Mouse (Mus musculus): ENCODE results near the gene Nck2. TPM values are rescaled to one million over a fixed set of nuclear protein-coding genes. Genes with fewer than 3 reads are reported as not detected.

The Nck2 gene
- polyA plus RNA-seq, 1 experiment from 2014 or later: 21.5 TPM

GRCm38 (mm10) chr1:43491506-43492269, 47.3 kb downstream of the Nck2 start:
- no peaks in the 10 kb centered on the region for H3K27me3 ChIP-seq (replicated peaks; ENCODE audit: control insufficient read depth, insufficient read depth, low read length)
- no peak overlapping the region for H3K9ac ChIP-seq (ENCODE audit: low read depth, low read length)
- no peak overlapping the region for H3K4me2 ChIP-seq (ENCODE audit: low read depth, low read length)
- ATAC-seq: no peak
- 95% methylated on average over 8 of the region's 8 CpGs for WGBS
- no peak overlapping the region for H3K27ac ChIP-seq (ENCODE audit: low read length)
- H3K4me3 ChIP-seq (ENCODE audit: low read length): no peak overlapping the region
- no peaks in the 10 kb centered on the region for H3K9me3 ChIP-seq (ENCODE audit: control insufficient read depth, low read length)
- H3K36me3 ChIP-seq (ENCODE audit: control insufficient read depth, insufficient read depth, low read length): no peaks in the 10 kb centered on the region
- peaks cover 10% of the 10 kb centered on the region for H3K4me1 ChIP-seq (ENCODE audit: control insufficient read depth, insufficient read depth, low read length)

- no peak overlapping the region for H3K9ac ChIP-seq (ENCODE audit: low read depth, low read length)
- no peak overlapping the region for H3K4me2 ChIP-seq (ENCODE audit: low read depth, low read length)
- 75% methylated on average over 3 of the region's 3 CpGs for WGBS
- no peaks in the 10 kb centered on the region for H3K27me3 ChIP-seq (replicated peaks; ENCODE audit: control insufficient read depth, insufficient read depth, low read length)
- ATAC-seq: peak; percentile 78
- no peaks in the 10 kb centered on the region for H3K9me3 ChIP-seq (ENCODE audit: control insufficient read depth, low read length)
- no peaks in the 10 kb centered on the region for H3K36me3 ChIP-seq (ENCODE audit: control insufficient read depth, insufficient read depth, low read length)
- H3K27ac ChIP-seq (ENCODE audit: low read length): peak overlapping the region; percentile 11; the same call in 1 of the 2 replicates
- no peak overlapping the region for H3K4me3 ChIP-seq (ENCODE audit: low read length)
- peaks cover 6% of the 10 kb centered on the region for H3K4me1 ChIP-seq (ENCODE audit: control insufficient read depth, insufficient read depth, low read length)
Observed at GRCm38 (mm10) chr1:43492803-43493437, 48.5 kb downstream of the Nck2 start.

- Histone ChIP-seq H3K27ac (ENCODE audit: low read length) (no peak overlapping the region), H3K36me3 (ENCODE audit: control insufficient read depth, insufficient read depth, low read length) (no peaks in the 10 kb centered on the region), H3K4me3 (ENCODE audit: low read length) (no peak overlapping the region), H3K4me2 (ENCODE audit: low read depth, low read length) (no peak overlapping the region), H3K27me3 (replicated peaks; ENCODE audit: control insufficient read depth, insufficient read depth, low read length) (no peaks in the 10 kb centered on the region), H3K9ac (ENCODE audit: low read depth, low read length) (no peak overlapping the region), H3K4me1 (ENCODE audit: control insufficient read depth, insufficient read depth, low read length) (peaks cover 4% of the 10 kb centered on the region), H3K9me3 (ENCODE audit: control insufficient read depth, low read length) (no peaks in the 10 kb centered on the region)
- 66% methylated on average over 4 of the region's 4 CpGs for WGBS
- no peak for ATAC-seq
Observed at GRCm38 (mm10) chr1:43496051-43496450, 51.7 kb downstream of the Nck2 start.

GRCm38 (mm10) chr1:43496993-43497392, 52.6 kb downstream of the Nck2 start:
- no peak overlapping the region for H3K9ac ChIP-seq (ENCODE audit: low read depth, low read length)
- no peaks in the 10 kb centered on the region for H3K36me3 ChIP-seq (ENCODE audit: control insufficient read depth, insufficient read depth, low read length)
- H3K27me3 ChIP-seq (replicated peaks; ENCODE audit: control insufficient read depth, insufficient read depth, low read length): no peaks in the 10 kb centered on the region
- H3K4me2 ChIP-seq (ENCODE audit: low read depth, low read length): no peak overlapping the region
- H3K27ac ChIP-seq (ENCODE audit: low read length): no peak overlapping the region
- no peak for ATAC-seq
- no peaks in the 10 kb centered on the region for H3K9me3 ChIP-seq (ENCODE audit: control insufficient read depth, low read length)
- 78% methylated on average over 3 of the region's 3 CpGs for WGBS
- H3K4me1 ChIP-seq (ENCODE audit: control insufficient read depth, insufficient read depth, low read length): peaks cover 10% of the 10 kb centered on the region
- no peak overlapping the region for H3K4me3 ChIP-seq (ENCODE audit: low read length)

GRCm38 (mm10) chr1:43497951-43498350, 53.6 kb downstream of the Nck2 start:
- peaks cover 11% of the 10 kb centered on the region for H3K4me1 ChIP-seq (ENCODE audit: control insufficient read depth, insufficient read depth, low read length)
- no peak overlapping the region for H3K4me2 ChIP-seq (ENCODE audit: low read depth, low read length)
- H3K36me3 ChIP-seq (ENCODE audit: control insufficient read depth, insufficient read depth, low read length): no peaks in the 10 kb centered on the region
- 72% methylated on average over 6 of the region's 6 CpGs for WGBS
- H3K9ac ChIP-seq (ENCODE audit: low read depth, low read length): no peak overlapping the region
- H3K4me3 ChIP-seq (ENCODE audit: low read length): no peak overlapping the region
- no peak overlapping the region for H3K27ac ChIP-seq (ENCODE audit: low read length)
- H3K27me3 ChIP-seq (replicated peaks; ENCODE audit: control insufficient read depth, insufficient read depth, low read length): no peaks in the 10 kb centered on the region
- ATAC-seq: no peak
- no peaks in the 10 kb centered on the region for H3K9me3 ChIP-seq (ENCODE audit: control insufficient read depth, low read length)

- Histone ChIP-seq H3K4me2 (ENCODE audit: low read depth, low read length) (no peak overlapping the region), H3K4me1 (ENCODE audit: control insufficient read depth, insufficient read depth, low read length) (peaks cover 19% of the 10 kb centered on the region), H3K9me3 (ENCODE audit: control insufficient read depth, low read length) (no peaks in the 10 kb centered on the region), H3K36me3 (ENCODE audit: control insufficient read depth, insufficient read depth, low read length) (no peaks in the 10 kb centered on the region), H3K27ac (ENCODE audit: low read length) (no peak overlapping the region), H3K9ac (ENCODE audit: low read depth, low read length) (no peak overlapping the region), H3K27me3 (replicated peaks; ENCODE audit: control insufficient read depth, insufficient read depth, low read length) (no peaks in the 10 kb centered on the region), H3K4me3 (ENCODE audit: low read length) (no peak overlapping the region)
- ATAC-seq: no peak
- WGBS: 70% methylated on average over 5 of the region's 5 CpGs
Observed at GRCm38 (mm10) chr1:43500121-43500520, 55.7 kb downstream of the Nck2 start.

GRCm38 (mm10) chr1:43501143-43501919, 57.0 kb downstream of the Nck2 start:
- Histone ChIP-seq H3K36me3 (ENCODE audit: control insufficient read depth, insufficient read depth, low read length) (no peaks in the 10 kb centered on the region), H3K4me2 (ENCODE audit: low read depth, low read length) (no peak overlapping the region), H3K9me3 (ENCODE audit: control insufficient read depth, low read length) (no peaks in the 10 kb centered on the region), H3K27ac (ENCODE audit: low read length) (no peak overlapping the region), H3K27me3 (replicated peaks; ENCODE audit: control insufficient read depth, insufficient read depth, low read length) (no peaks in the 10 kb centered on the region), H3K4me3 (ENCODE audit: low read length) (no peak overlapping the region), H3K4me1 (ENCODE audit: control insufficient read depth, insufficient read depth, low read length) (peaks cover 19% of the 10 kb centered on the region), H3K9ac (ENCODE audit: low read depth, low read length) (no peak overlapping the region)
- WGBS: 78% methylated on average over 6 of the region's 6 CpGs
- ATAC-seq: no peak

GRCm38 (mm10) chr1:43501920-43502791, 57.8 kb downstream of the Nck2 start:
- Histone ChIP-seq H3K4me3 (ENCODE audit: low read length) (no peak overlapping the region), H3K9ac (ENCODE audit: low read depth, low read length) (no peak overlapping the region), H3K36me3 (ENCODE audit: control insufficient read depth, insufficient read depth, low read length) (no peaks in the 10 kb centered on the region), H3K27ac (ENCODE audit: low read length) (no peak overlapping the region), H3K4me1 (ENCODE audit: control insufficient read depth, insufficient read depth, low read length) (peaks cover 19% of the 10 kb centered on the region), H3K27me3 (replicated peaks; ENCODE audit: control insufficient read depth, insufficient read depth, low read length) (no peaks in the 10 kb centered on the region), H3K4me2 (ENCODE audit: low read depth, low read length) (no peak overlapping the region), H3K9me3 (ENCODE audit: control insufficient read depth, low read length) (no peaks in the 10 kb centered on the region)
- ATAC-seq: no peak
- 52% methylated on average over 10 of the region's 10 CpGs for WGBS

- 41% methylated on average over 8 of the region's 8 CpGs for WGBS
- Histone ChIP-seq H3K4me1 (ENCODE audit: control insufficient read depth, insufficient read depth, low read length) (peaks cover 19% of the 10 kb centered on the region), H3K9me3 (ENCODE audit: control insufficient read depth, low read length) (no peaks in the 10 kb centered on the region), H3K36me3 (ENCODE audit: control insufficient read depth, insufficient read depth, low read length) (no peaks in the 10 kb centered on the region), H3K27me3 (replicated peaks; ENCODE audit: control insufficient read depth, insufficient read depth, low read length) (no peaks in the 10 kb centered on the region), H3K4me2 (ENCODE audit: low read depth, low read length) (no peak overlapping the region), H3K9ac (ENCODE audit: low read depth, low read length) (no peak overlapping the region), H3K4me3 (ENCODE audit: low read length) (no peak overlapping the region), H3K27ac (ENCODE audit: low read length) (no peak overlapping the region)
- no peak for ATAC-seq
Observed at GRCm38 (mm10) chr1:43502792-43503146, 58.4 kb downstream of the Nck2 start.
